Mouse (Mus musculus): ENCODE measurements around the gene Olfr1346.
"Not testable (repeated sequence)": the region's sequence is repeated elsewhere in the genome, so short reads cannot be mapped to it uniquely, and the experiment has no call there.

The Olfr1346 gene

GRCm38 (mm10) chr7:6466951-6467350 lies at the start of gene Olfr1346:
TSS of gene Olfr1346 (plus strand) at chr7:6467101.
- DNase-seq (ENCODE audit: low read depth, low spot score), result no peak

DNA sequence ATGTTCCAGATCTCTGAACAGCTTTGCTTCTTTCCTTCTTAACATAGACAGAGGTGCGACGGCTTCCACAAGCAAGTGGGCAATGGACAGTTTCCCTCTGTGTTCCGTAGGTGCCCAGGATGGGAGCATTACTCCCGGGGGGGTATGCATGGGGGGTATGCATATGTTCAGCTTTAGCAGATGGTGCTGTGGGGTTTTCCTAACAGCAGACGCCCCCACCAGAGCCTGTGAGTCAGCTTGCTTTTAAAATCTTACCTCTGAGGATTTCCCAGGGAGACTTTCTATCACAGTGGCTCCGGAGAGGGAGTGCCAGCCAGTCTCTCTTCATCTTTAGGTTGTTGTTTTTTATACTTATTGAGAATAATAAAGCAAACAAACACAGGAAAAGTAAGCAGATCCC lies 47.0 kb upstream of the Olfr1346 start:
- DNase-seq (ENCODE audit: low read depth, low spot score), result no peak

GRCm38 (mm10) chr7:6429381-6429780 lies 37.5 kb upstream of the Olfr1346 start:
- no peak for DNase-seq (ENCODE audit: low read depth, low spot score)

- DNase-seq (ENCODE audit: low read depth, low spot score), result peak; percentile 40
Measured at GRCm38 (mm10) chr7:6430342-6430741, 36.6 kb upstream of the Olfr1346 start.

GRCm38 (mm10) chr7:6438388-6438787 lies 28.5 kb upstream of the Olfr1346 start, which contains the start of gene Olfr1344:
TSS of gene Olfr1344 (plus strand) at chr7:6438688.
- no peak for DNase-seq (ENCODE audit: low read depth, low spot score)

DNA sequence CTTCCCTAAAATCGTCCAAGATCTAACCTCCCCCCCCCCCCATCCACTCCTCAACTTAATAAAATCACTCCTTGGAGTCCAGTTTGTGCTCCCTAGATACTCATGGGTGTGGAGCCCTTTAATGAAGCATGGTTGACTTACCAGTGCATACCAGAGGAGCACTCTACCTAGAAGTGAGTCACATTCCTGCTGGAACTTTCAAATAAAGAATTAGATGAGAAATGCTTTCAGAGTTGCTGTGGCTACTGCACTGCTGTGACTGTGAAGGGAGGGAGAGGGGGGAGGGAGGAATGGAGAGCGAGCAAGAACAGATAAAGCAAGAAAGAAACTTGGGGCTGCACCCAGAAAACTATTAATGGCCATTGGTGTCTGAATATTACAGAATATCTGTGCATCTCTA lies 25.7 kb upstream of the Olfr1346 start:
- no peak for DNase-seq (ENCODE audit: low read depth, low spot score)

- no peak for DNase-seq (ENCODE audit: low read depth, low spot score)
Measured at GRCm38 (mm10) chr7:6447771-6448170, 19.1 kb upstream of the Olfr1346 start.

GRCm38 (mm10) chr7:6455868-6456267 lies 11.0 kb upstream of the Olfr1346 start, which contains the start of gene Olfr1336:
TSS of gene Olfr1336 (plus strand) at chr7:6456168.
- DNase-seq (ENCODE audit: low read depth, low spot score), result no peak

DNA sequence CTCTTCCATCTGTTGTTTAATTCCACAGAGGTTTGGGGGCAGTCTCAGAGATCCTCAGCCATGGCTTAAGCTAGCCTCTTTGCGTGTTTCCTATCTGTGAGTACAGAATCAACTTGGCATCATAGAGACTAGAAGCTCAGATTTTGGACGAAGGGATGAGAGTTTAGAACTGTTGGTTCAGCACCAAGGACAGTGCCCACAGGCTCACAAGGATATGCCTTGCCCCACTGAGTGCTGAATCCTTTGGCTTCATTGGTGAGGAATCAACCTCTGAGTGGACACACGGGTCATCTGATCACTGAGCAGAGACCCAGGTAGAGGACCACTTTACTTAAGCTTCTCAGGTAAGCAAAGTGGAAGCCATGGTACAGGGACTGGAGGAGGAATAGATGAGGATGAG lies 10.5 kb upstream of the Olfr1346 start:
- no peak for DNase-seq (ENCODE audit: low read depth, low spot score)

- not testable (repeated sequence) for DNase-seq (ENCODE audit: low read depth, low spot score)
Measured at GRCm38 (mm10) chr7:6477633-6478032, 10.7 kb downstream of the Olfr1346 start.

DNA sequence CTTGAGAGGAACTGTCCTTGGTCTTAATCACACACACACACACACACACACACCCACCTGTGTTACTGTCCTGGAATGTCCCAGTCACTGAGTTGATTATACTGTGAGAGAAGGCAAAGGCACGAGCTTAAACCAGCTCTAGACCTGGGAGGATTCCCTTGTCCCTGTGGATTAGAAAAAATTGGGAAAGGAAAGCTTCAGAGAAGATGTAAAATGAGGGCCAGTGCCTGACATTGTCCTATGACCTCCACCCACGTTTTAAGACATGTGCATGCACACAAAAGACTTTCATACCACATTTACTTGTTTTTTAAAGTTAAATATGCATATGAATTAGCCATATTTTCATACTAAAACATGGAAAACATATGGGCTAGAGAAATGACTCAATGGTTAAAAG lies 19.9 kb downstream of the Olfr1346 start, which contains the start of gene Olfr5:
Gene Olfr5, minus strand, starts transcription at position 101 of the 400 bp plus-strand sequence.
- DNase-seq (ENCODE audit: low read depth, low spot score), result no peak

- no peak for DNase-seq (ENCODE audit: low read depth, low spot score)
Measured at GRCm38 (mm10) chr7:6499655-6500054, 32.8 kb downstream of the Olfr1346 start, which contains the start of gene Olfr1347. TSS of gene Olfr1347 (minus strand) at chr7:6499755.

GRCm38 (mm10) chr7:6508648-6509047 lies 41.7 kb downstream of the Olfr1346 start, which contains the start of gene Olfr1348:
TSS of gene Olfr1348 (minus strand) at chr7:6508748.
- DNase-seq (ENCODE audit: low read depth, low spot score), result no peak

GRCm38 (mm10) chr7:6521666-6522065 lies 54.8 kb downstream of the Olfr1346 start:
- no peak for DNase-seq (ENCODE audit: low read depth, low spot score)

- DNase-seq (ENCODE audit: low read depth, low spot score), result no peak
Measured at GRCm38 (mm10) chr7:6522850-6523249, 55.9 kb downstream of the Olfr1346 start, which contains the start of gene Olfr1349. TSS of gene Olfr1349 (minus strand) at chr7:6522950.

- DNase-seq (ENCODE audit: low read depth, low spot score), result no peak
Measured at GRCm38 (mm10) chr7:6525001-6525400, 58.1 kb downstream of the Olfr1346 start.

DNA sequence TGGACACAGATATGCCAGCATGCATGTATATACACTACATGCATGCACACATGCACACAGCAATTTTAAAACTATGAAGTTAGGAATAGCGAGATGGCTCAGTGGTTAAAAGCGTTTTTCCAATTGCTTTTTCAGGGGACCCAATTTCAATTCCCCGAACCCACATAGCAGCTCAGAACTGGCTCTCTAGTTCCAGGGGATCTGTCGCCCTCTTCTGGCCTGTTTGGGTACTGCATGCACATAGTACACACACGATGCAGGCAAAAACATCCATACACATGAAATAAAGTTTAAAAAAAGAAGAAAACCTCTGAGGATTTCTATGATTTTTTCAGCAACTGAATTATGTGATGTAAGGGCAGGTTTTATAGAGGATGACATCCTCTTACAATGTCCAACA lies 59.2 kb downstream of the Olfr1346 start:
- DNase-seq (ENCODE audit: low read depth, low spot score), result no peak
